Mouse (Mus musculus): ENCODE results near the gene Ddx20.

Ddx20 gene

DNA sequence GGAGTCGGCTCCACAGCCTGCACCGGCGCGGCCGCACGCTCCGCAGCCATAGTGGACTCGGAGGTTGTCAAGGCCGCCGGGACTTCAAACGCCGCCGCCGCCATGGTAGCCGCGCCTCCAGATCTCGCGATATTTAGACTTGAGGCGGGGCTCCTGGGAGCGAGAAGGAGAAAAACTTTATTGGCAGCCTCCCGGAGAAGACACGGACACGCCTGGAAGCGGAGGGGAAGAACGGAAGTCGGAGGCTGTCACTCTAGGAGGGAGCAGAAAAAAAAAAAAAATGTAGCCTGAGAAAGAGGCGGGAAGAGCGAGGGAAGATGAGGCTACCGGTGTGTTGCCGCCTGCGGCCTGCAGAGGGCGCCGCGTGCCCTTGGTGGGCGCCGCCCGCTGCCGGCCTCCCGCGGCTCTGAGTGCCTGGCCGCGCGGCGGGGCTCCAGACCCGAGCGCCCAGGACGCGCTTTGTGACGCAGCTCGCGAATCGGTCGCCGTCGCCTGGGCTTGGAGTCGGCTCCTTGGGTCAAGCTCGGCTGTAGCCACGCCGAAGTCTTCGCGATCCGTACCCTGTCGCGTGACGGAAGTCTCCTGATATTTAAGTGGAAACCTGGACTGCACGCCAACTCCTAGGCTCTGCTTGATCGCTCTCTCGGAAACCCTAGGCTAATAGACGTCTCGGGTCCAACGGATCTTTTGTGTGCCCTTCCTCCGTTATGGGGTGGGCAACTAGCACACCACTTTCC, at the start of gene Ddx20:
Gene Ddx20 (minus strand): TSS at position 251 of the 737 bp plus-strand sequence.
- DNase-seq, result peak; percentile 99

DNA sequence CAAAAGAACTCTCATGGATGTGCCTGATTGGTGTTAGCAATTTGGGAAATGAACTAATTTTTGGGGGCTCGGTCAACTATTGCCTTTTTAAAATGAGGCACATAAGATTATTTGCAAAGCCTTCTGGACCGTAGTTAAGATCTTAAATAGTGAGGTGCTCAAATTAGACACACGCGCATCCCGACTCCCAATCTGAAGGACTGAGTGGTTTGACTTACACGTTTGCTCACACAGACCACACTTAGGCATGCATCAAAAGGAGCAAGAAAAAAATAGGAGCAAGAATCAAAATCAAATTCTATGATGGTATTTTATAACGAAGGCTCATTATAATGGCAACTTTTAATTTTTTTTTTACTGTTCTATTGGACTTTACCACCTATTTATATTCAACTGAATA, 49.7 kb upstream of the Ddx20 start:
- DNase-seq, result no peak

DNA sequence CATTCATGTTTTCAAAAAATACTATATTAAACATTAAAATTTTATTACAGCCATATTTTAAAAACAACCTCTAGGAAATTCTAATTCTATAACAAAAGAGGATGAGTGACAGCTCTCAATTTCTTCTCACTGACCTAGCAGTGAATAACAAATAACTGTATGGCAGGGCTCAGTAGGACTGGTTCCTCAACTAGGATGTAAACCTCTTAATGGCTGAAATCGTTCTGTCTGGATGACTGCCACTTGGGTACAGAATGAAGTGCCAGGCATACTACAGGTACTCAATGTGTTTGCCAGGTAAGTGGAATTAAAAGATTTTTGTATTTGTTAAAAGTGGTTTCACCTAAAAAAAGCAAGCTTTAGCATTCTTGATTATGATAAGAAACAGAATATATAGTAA, 48.8 kb upstream of the Ddx20 start:
- DNase-seq, result no peak

DNA sequence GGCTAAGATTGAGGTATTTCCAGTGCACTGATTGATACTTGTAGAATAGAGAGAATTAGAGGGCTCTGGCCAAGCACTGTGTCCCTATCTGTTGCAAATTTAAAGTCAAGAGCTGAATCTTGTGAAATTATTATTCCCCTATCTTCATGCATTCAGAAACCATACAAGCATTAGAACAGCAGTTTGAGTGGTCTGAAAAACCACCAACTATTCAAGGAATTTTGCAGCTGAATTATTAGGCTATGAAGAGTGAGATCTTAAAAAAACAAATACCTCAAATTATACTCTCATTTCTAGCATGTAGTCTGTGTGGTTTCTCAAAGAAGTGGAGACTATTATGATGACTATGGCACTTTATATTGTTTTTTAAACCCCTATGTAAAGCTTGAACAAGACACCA, 47.9 kb upstream of the Ddx20 start:
- DNase-seq, result no peak

DNA sequence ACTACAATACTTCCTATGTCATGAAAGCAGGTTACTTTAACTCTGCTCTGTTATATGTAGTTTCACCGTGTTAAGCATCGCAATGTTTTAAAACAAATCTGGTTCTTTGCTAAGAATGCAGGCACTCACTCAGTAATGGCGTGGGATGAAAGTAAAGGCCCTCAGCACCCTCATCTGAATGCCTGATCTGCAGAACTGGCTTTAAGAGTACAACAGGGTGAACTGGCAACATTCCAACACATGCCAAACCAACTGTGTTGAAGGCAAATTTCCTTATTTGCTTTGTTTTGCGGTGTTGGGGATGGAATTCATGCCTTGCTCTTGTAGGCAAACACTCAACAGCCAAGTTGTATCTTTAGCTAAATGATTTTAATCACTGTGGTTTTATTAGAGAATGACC, 46.2 kb upstream of the Ddx20 start:
- no peak for DNase-seq

DNA sequence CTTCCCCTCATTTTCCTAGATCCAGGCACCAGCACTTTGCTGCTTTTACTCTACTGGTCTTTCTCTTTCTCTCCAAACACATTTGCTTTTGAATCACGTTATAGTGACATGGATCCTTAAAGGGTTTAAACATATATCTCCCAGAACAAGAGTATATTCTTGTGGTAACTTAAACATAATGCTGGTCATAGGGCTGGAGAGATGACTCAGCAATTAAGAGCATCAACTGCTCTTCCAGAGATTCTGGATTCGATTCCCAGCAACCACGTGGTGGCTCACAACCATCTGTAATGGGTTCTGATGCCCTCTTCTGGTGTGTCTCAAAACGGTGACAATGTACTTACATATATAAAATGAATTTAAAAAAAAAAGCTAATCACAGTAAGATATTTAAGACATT, 45.0 kb upstream of the Ddx20 start:
- no peak for DNase-seq

DNA sequence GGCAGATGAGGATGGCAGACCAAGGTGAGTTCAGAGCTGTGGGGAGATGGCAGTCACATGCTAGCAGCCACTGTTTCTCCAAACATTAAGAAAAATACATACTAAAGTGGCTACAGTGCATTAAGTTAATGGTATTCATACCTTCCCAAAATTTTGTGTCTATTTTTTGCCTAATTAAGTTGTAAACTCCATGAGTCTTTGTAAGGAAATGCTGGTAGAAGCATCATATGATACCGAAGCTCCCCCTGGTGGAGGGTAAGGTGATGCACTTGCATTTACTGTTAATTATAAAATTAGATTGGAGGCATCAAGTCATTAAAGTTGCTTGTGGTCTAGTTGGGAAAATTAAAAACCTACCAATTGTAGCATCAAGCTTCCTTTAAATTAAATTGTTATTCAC, 38.7 kb upstream of the Ddx20 start:
- DNase-seq, result peak; percentile 84

DNA sequence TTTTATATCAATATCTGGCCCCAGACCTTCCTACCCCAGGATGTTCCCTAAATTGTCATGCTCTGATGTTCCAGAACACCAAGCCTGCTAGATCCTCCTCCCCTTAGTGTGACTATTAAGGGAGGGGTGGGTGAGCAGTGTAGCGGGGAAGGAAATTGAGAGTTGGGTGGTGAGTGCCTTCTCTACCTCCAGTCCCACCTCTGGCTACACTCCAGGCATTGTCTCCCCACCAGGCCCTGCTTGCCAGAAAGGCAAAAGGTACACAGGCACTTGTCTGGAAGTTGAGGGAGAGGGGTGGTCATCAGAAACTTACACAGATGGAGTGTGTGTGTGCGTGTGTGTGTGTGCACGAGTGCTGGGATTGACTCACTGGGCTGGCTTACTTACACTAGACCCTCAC, 35.1 kb upstream of the Ddx20 start:
- DNase-seq, result no peak

DNA sequence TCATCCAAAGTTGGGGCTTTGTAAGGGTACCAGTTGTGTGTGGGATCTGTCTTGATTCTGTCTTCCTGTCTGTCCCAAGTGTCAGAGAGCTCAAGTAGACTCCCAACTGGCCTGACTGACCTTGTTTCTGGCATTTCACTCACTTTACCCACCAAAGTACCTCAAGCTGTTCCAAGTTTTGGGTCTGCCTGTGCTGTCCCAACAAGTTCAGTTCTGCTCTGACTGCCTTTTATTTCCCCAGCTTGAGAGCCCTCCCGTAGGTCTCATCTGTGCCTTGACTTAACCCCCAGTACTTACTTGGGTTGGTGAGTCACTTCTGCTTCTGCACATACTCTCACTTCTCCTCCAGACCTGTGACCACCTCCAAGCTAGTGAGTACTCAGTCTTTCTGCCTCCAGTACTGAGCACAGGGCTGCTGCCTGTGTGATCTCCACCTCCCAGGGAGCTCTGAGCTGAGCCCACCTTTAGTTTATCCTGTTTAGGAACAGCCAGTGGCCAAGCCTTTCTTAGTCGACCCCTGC, 34.4 kb upstream of the Ddx20 start:
- DNase-seq, result no peak

DNA sequence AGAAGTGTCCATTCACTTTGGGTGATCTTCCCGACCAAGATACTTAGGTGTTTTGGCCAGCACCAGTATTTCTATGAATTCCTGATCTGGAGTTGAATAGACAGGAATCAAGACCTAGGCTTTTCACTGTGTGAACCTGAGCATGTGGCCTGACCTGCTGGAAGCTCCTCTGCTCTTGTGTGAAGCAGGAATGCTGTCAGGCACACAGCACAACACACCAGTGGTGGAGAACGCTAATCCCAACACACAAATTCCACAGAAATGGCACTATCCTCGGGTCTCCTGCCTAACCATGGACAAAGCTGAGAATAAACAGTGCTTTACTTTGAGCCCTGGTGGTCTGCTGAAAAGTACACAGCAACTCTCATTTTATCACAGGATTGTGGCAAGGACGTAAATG, 33.1 kb upstream of the Ddx20 start:
- no peak for DNase-seq

DNA sequence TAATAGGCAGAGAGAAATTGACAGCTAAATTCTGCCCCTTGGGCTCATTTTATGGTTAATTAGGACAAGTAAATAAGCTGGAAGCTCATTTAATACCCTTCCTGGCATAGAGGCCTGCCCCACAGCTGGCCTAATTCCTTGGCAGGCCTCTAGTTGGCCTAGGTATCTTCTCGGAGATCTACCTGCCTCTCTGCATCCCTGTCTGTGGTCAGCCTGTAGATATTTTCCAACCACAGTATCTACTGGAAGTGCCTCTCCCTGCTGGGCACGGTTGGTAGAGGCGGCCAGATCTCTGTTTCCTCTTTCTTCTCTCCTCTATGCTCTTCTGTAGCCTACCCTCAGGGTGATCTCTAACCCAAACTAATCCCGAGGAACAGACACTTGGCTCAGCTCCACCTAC, 32.6 kb upstream of the Ddx20 start:
- DNase-seq, result no peak

DNA sequence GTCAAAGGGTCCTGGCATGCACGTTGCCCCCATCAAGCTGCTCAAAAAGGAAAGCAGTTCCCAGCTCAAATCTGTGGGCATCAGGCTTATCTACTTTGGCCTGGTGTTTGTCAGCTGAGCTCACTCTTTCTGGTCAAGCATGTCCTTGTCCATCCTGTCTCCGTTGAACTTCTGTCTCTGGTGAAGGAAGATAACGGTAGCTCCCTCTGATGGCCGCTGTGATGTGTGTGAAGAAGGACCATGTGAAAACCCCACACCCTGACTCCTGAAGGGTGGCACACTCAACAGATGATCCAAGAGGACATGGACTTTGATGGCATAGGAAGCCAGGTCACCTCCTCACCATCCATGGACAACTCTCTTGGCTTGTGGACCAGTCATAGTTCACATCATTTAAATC, 31.4 kb upstream of the Ddx20 start:
- DNase-seq, result no peak

DNA sequence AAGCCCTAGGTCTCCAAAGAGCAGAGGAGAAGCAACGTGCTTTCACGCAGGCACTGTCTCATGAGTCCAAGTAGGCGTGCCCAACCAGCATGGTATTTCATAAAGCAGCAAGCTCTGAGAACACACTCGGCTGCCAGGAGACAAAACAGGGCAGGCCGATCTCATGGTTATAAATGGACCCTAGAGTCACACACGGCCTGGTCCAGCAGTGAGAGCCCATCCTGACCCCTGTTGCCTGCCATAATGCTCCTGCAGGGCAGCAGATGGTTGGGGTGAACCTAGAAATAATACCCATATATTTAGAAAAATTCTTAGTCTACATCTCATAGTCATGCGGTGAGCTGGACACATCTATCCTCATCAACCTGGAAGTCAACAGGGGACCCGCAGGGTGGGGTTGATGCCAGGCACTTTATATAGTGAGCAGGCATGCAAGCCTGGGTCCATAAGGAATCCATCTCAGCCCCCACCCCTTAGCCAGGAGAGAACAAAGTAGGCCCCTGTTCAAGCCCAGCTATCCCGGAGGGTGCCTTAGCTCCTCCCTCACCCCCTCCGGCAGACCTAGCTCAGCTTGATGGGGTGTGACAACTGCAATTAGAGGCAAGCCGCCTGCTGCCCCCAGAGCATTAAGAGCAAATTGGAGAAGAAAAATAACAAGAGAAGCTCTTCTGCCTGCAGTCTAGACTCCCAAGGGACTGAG, 30.6 kb upstream of the Ddx20 start:
- peak; percentile 59 for DNase-seq

DNA sequence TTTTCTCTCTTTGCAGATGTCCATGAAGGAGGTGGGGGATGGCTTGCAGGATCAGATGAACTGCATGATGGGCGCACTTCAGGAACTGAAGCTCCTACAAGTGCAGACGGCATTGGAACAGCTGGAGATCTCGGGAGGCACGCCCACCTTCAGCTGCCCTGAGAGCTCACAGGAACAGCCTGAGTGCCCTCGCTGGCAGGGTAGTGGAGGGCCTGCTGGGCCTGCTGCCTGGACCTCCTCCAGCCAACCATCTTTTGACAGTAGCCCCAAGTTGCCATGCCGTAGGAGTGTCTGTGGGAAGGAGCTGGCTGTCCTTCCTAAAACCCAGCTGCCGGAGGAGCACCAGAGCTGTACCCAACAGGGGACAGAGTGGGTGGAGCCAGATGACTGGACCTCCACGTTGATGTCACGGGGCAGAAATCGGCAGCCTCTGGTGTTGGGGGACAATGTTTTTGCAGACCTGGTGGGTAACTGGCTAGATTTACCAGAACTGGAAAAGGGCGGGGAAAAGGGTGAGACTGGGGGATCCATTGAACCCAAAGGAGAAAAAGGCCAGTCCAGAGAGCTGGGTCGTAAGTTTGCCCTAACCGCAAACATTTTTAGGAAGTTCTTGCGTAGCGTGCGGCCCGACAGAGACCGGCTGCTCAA, 29.1 kb upstream of the Ddx20 start:
- no peak for DNase-seq

DNA sequence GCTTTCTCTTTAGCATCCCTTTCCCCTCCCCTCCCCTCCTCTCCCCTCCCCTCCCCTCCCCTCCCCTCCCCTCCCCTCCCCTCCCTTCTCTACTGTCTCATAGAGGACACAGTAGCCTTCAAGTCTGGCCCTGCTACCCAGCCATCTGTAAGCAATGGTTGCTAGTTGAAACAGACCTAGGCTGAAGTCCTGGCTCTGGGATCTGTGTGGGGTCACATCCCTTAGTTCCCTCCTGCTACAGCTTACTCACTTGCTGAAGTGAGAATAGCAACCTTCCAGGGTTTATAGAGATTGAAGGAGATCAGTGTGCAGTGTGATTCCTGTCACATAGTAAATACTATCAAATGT, 27.4 kb upstream of the Ddx20 start:
- no peak for DNase-seq

DNA sequence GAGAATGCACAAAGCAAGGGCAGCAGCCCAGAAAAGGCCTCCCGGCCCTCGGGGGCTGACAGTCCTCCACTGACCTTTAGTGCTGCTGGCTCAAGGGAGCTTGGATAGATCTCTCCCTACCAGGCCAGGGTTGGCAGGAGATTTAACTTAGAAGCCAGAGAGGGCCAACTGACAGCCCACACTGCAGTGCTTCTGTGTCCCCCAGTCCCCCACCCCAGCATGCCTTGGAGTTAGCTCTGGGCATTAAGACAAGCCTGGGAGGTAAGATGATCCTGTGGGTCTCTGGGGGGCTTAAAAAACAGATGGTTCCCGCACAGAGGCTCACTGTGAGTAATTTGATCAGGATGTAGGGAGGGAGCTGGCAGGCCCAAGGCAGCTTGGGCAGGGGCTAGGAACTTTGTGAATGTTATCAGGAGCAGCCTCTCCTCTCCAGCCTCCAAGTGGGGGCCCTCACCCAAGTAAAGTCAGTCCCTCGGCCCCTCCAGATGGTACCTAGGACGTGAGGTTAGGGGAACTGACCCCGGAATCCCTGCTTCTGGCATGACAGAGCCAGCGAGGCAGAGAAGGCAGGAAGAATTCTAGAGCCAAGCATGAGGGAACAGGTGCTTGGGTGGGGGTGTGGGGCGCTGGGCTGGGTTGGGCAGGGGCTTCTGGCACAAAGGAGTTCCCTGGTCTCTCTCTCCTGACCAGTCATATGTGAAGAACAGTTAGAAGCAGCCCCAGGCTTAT, 26.9 kb upstream of the Ddx20 start:
- peak; percentile 62 for DNase-seq

DNA sequence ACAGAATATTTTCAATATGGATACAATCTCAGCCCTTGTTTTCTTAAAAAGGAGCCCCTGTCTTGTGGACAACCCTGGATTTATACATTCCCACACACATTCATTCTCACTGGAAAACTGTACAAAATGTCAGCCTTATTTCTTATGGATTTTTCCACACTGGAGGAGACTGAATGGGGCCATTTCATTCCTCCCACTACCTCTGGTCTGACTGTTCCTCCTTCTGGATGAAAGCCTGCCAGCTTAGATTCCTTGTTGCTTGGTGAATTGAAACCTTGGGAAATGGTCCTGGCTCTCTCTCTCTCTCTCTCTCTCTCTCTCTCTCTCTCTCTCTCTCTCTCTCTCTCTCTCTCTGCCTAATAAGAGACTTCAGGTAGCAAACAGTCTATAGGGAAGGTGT, 25.5 kb upstream of the Ddx20 start:
- no peak for DNase-seq

DNA sequence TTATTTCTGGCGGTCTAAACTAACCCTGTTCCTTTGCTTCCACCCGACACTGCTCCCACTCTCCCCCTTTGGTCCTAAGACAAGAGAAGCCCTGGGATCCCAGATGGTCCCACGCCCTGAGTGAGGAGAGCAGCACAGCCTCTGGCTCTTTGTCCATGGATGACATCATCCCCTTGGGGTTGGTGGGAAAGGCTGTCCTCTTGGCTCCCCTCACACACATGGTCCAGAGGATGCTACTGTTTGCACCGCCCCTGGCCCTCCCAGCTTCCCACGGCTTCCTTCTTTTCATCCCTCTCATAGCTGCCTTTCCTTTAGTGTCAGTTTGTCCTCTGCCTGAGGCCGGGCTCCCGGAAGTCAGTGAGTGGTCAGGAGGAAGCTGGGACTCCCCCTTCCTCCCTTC, 24.4 kb upstream of the Ddx20 start:
- DNase-seq, result no peak

DNA sequence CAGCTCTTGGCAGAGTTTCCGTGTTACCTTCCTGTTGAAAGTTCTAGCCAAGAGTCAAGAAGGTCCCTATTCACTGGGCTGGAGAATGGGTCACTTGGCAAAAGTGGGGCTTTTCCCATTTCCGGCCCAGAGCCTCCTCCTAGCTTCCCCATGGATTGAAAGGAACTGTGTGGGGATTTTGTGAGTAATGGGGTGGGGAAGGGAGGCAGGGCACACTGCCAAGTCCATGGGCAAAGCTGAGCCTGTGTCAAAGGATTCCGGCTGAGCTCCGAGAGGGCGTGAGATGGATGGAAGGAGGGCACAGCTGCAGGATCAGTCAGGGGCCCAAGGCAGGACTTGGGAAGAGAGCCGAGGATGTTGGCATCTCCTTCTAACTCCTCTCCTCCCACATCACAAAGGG, 22.9 kb upstream of the Ddx20 start:
- DNase-seq, result no peak

DNA sequence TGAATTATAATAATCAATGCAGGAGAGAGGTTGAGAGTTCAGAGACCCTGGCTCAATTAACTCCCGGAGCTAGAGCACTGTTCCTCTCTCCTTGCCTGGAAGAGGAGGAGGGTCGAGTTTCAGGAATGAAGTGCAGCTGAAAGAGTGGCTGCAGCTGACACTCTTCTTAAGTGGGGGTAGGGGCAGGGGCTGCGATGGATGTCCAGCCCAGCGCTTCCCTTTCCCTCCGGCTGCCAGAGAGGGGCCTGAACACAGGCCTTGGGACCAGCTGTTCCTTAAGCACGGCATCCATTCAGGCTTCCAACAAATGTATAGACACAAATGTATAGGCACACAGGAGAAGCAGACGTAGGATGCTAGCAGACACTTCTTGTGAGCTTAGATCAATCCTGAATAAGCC, 20.2 kb upstream of the Ddx20 start:
- peak; percentile 50 for DNase-seq

DNA sequence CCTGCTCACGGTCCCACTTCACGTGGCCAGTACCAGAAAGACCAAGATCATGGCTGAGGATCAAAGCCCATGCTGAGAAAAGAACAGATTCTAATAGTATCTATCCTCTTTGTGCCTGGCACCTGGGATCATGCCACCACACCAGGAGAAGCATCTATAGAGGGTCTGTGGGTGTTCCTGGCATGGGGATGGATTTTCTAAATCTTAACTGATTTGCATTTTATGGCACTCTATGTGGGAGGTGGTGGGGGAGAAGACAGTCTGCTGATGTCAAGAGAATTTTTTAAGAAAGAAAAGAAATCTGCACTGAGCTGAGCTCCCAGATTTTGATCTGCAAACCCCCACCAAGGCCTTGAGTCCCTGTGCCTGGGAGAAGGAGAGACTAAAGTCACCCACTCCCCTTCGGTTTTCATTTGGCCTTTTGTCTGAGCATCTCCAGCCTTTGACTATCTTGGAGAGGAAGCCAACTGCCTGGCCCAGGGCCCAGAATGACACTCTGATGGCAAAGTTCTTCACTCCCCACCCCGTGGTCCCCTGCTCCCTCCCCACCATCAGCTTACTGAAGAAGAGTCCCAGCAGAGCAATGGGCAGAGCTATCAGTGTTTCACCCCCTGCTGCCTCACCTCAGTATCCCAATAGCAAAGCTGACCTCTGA, 19.1 kb upstream of the Ddx20 start:
- no peak for DNase-seq

DNA sequence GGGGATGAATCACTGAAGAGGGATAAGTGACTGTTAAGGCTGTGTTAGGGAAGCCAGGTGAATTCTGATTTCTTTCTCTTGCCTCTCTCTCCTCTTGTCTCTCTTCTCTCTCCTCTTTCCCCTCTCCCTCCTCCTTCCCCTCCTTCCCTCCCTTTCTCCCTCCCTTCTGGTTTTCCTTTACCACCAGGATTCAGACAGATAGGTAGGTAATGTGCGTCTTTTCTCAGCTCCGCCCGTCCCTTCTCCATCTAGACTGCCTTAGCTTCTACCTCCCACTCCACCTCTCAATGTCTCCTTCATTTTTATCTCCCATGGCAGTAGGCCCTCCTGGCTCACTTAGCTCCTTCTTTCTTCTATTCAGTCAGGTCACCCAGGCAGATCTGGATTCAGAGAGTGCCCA, 18.2 kb upstream of the Ddx20 start:
- DNase-seq, result no peak

DNA sequence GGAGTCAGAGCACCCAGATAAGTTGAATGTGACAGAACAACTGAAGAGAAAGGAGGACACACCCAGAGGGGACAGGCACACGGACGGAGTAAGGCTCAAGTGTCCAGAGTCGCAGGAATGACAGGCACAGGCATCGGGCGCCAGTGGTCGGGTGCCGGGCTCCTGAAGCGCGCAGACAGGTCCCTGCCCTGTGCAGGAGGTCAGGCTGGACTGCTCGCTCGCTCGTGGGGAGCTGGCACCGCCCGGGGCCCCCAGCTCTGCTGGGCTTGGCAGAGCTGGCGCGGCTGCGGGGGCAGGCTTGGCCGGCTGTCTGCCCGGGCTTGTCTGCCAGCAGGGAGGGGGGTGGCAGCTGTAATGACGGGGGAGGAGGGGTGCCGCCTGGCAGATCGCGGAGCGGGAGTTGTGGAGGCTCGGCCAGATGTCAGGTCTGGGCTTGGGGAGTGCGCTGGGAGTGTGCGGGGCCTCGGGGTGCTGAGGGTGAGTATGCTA, 17.7 kb upstream of the Ddx20 start:
- DNase-seq, result peak; percentile 39

All from embryo, embryonic 11 days (tissue).